Mouse (Mus musculus) testis, adult 2 months (tissue): ENCODE measurements at regions not wholly inside any gene's neighbourhood (a gene's known extent, or its start where the extent isn't known, plus 50 kb on each side); places are given as distances from the start of the nearest gene placed in this dataset.

Experiments used
- H3K27ac ChIP-seq: fragments of 200-500 bp; 2 replicates; pipeline ENCODE4 v1.5.1; 2012; ENCODE audit warnings: low read depth, low read length; ENCODE audit not compliant: control insufficient read depth, insufficient read depth
- H3K27me3 ChIP-seq: fragments of 200-500 bp; 2 replicates; pipeline ENCODE4 v1.6.1; 2012; ENCODE audit warnings: mild to moderate bottlenecking, low read length, moderate library complexity; ENCODE audit not compliant: control insufficient read depth, insufficient read depth
- H3K36me3 ChIP-seq: fragments of 200-500 bp; 2 replicates; pipeline ENCODE4 v1.6.1; 2012; ENCODE audit warnings: mild to moderate bottlenecking, low read length; ENCODE audit not compliant: control insufficient read depth, insufficient read depth
- H3K4me1 ChIP-seq: fragments of 200-500 bp; 2 replicates; pipeline ENCODE4 v1.6.1; 2012; ENCODE audit warnings: low read length; ENCODE audit not compliant: control insufficient read depth, insufficient read depth
- H3K4me3 ChIP-seq: fragments of 200-500 bp; 2 replicates; pipeline ENCODE4 v1.5.1; 2012; ENCODE audit warnings: low read depth, mild to moderate bottlenecking, low read length, moderate library complexity, mixed read lengths; ENCODE audit not compliant: control insufficient read depth
- CTCF ChIP-seq: fragments of 200-500 bp; IDR thresholded peaks from 2 replicates; pipeline ENCODE4 v1.5.1; 2012; ENCODE audit warnings: low read depth, mild to moderate bottlenecking, inconsistent platforms, low read length, moderate library complexity; ENCODE audit not compliant: control insufficient read depth, insufficient read depth, insufficient replicate concordance
- POLR2A ChIP-seq: fragments of 200-500 bp; IDR thresholded peaks from 2 replicates; pipeline ENCODE4 v1.6.1; 2012; ENCODE audit warnings: low read depth, mild to moderate bottlenecking, inconsistent platforms, low read length, moderate library complexity; ENCODE audit not compliant: control insufficient read depth

GRCm38 (mm10) chr1:76993776-76994175 is 521.1 kb downstream of the Epha4 start:
- Histone ChIP-seq H3K4me3 (no peak overlapping the region), H3K4me1 (no peaks in the 10 kb centered on the region), H3K27ac (no peak overlapping the region), H3K36me3 (no peaks in the 10 kb centered on the region), H3K27me3 (no peaks in the 10 kb centered on the region)
- TF ChIP-seq CTCF = no peak

- Histone ChIP-seq H3K36me3 (no peaks in the 10 kb centered on the region), H3K4me1 (no peaks in the 10 kb centered on the region), H3K27me3 (no peaks in the 10 kb centered on the region), H3K4me3 (no peak overlapping the region), H3K27ac (no peak overlapping the region)
- TF ChIP-seq POLR2A (no peak), CTCF (no peak)
These were observed 506.9 kb downstream of the Epha4 start for GRCm38 (mm10) chr1:77008001-77008400.

- H3K36me3 ChIP-seq = no peaks in the 10 kb centered on the region
- no peak overlapping the region for H3K27ac ChIP-seq
- TF ChIP-seq POLR2A = no peak
- TF ChIP-seq CTCF = no peak
These were observed 504.2 kb downstream of the Epha4 start for GRCm38 (mm10) chr1:77010608-77011214.

GRCm38 (mm10) chr1:77027656-77028055 is 487.2 kb downstream of the Epha4 start:
- TF ChIP-seq CTCF (no peak), POLR2A (no peak)
- no peaks in the 10 kb centered on the region for H3K27me3 ChIP-seq
- H3K4me3 ChIP-seq = no peak overlapping the region
- no peaks in the 10 kb centered on the region for H3K36me3 ChIP-seq
- no peak overlapping the region for H3K27ac ChIP-seq
- no peaks in the 10 kb centered on the region for H3K4me1 ChIP-seq

More at GRCm38 (mm10) chr1:77010608-77011214, 504.2 kb downstream of the Epha4 start:
- no peaks in the 10 kb centered on the region for H3K27me3 ChIP-seq
- no peaks in the 10 kb centered on the region for H3K4me1 ChIP-seq
- no peak overlapping the region for H3K4me3 ChIP-seq

GRCm38 (mm10) chr1:77028216-77028615 is 486.7 kb downstream of the Epha4 start:
- no peak overlapping the region for H3K27ac ChIP-seq
- TF ChIP-seq CTCF (no peak), POLR2A (no peak)
- no peaks in the 10 kb centered on the region for H3K27me3 ChIP-seq
- no peaks in the 10 kb centered on the region for H3K4me1 ChIP-seq
- H3K36me3 ChIP-seq = no peaks in the 10 kb centered on the region
- H3K4me3 ChIP-seq = no peak overlapping the region

- H3K36me3 ChIP-seq = no peaks in the 10 kb centered on the region
- H3K27me3 ChIP-seq = no peaks in the 10 kb centered on the region
- no peaks in the 10 kb centered on the region for H3K4me1 ChIP-seq
- no peak overlapping the region for H3K4me3 ChIP-seq
- no peak for TF ChIP-seq CTCF
- TF ChIP-seq POLR2A = no peak
- H3K27ac ChIP-seq = no peak overlapping the region
These were observed 485.8 kb downstream of the Epha4 start for GRCm38 (mm10) chr1:77029091-77029490.

- Histone ChIP-seq H3K4me1 (no peaks in the 10 kb centered on the region), H3K36me3 (no peaks in the 10 kb centered on the region), H3K27ac (no peak overlapping the region), H3K27me3 (no peaks in the 10 kb centered on the region), H3K4me3 (no peak overlapping the region)
- TF ChIP-seq CTCF (no peak), POLR2A (no peak)
These were observed 470.9 kb downstream of the Epha4 start for GRCm38 (mm10) chr1:77043749-77044564.
